Mouse (Mus musculus) layer of hippocampus, adult 9-11 months (tissue): Measurements from ENCODE around the gene Tmem269.

Experiments
- DNase-seq: peaks from one replicate; pipeline ENCODE4 v3.0.0; 2022

The Tmem269 gene

DNA sequence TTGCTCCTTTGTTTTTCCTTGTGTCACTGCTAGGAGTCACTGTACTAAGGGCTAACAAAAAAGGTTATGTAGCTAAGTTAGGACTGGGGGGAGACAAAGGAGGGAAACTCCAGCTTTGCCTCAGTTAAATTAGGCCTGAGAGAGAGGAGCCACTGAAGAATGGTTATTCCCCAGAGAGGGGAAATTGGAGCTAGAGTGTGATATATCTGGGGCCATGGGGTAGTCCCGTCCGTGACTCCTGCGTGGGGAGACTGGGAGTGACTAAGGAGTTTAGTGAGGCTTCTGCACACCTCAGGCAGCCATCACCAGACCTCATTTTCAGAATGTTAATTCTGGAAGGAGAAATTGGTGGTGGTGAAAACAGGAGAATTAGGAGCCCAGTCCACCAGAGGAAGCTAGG lies 16.3 kb upstream of the Tmem269 start:
- DNase-seq, result no peak

DNA sequence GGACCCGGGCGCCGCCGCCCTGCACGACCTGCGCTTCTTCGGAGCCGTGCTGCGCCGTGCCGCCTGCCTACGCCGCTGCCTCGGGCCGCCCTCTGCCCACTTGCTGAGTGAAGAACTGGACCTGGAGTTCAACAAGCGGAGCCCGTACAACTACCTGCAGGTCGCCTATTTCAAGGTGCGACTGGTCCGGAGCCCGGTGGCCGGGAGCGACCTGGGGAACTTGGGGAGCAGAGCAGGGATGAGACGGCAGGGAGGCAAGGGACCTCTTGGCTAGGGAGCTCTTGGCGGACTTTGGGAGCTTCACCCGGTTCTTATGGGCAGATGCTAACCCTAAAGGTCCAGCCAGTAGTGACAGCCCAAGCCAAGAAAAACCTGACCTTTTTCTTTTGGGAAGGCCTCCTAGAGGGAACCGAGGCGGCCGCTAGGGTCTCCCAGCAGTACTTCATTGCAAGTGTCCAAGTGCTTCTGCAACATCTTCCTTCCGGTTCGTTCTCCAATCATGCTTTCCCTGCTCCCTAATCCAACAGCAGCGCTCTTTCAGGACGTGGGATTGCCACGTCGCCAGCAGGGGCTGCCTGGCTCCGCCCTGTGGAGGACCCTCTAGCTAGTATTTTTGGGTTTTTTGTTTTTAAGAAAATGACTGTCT lies 15.4 kb upstream of the Tmem269 start:
- peak; percentile 43 for DNase-seq

DNA sequence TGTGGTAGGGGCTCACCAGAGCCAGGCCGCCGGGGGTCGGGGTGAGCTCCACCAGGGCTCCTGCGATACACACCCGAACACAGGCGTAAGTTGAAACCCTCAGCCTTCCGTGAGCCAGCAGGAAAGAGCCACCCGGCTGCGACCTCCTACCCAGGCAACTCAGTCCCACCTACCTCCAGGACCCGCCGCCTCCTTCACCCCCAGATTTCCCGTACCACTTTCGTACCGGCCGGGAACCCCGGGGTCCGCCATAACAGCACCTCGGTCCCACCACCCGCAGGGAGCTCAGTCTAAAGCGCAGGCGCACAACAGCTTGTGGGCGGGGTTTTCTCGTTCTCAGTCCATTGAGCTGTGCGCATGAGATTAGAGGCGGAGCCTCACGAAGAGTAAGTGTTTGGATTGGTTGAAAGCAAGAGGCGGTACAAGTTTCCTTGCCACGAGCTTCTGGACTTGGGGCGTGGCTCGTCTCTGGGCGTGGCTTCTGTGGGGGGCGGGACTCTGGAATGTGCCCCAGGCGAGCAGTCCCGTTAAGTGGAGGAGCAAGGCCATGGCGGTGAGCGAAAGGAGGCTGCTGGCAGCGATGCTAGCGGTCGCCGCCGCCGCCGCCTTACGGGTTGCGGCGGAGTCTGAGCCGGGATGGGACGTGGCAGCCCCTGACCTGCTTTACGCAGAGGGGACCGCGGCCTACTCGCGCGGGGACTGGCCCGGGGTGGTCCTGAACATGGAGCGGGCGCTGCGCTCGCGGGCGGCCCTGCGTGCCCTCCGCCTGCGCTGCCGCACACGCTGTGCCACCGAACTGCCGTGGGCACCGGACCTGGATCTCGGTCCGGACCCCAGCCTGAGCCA lies 14.6 kb upstream of the Tmem269 start, which contains the start of the genes AU022252 and P3h1:
Gene AU022252 (minus strand): TSS at position 303 of the 846 bp plus-strand sequence.
Gene P3h1 (plus strand): TSS at position 506 of the 846 bp plus-strand sequence.
- peak; percentile 99 for DNase-seq

DNA sequence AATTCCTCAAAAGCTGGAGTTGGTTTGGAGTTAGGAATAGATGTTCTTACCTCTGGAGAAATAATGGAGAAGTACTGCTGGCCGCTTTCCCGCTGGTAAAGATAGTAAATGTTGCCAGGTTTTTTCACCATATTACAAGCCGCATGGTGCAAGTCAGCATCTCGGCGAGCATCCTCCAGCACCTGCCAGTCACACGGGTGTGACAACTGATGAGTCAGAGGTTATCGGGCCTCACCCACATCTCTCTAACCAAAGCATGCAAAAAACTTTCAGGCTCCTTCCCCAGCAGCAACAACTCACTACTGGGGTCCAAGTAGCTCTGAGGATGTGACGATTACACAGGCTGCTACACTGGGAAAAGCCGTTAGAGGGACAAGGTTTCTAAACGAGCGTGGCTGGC lies 8.7 kb upstream of the Tmem269 start:
- DNase-seq, result no peak

DNA sequence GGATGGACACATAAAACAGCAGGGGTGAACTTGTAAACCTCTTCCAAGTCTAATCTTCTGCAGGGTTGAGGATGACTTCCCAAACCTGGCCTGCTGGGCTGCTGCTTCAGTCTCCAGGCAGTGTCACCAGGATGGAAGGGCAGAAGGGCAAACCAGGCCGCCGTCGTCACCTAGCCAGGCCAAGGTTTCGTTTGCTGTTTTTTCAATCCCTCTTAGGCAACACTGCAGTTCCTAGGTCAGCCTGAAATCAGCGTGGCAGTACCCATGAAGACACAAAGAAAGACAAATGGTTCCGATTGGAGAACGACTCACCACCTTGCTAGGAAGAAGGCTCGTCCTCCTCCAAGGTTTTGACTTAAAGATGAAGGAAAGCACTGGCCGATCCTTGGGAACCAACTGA lies 7.7 kb upstream of the Tmem269 start:
- DNase-seq, result no peak

DNA sequence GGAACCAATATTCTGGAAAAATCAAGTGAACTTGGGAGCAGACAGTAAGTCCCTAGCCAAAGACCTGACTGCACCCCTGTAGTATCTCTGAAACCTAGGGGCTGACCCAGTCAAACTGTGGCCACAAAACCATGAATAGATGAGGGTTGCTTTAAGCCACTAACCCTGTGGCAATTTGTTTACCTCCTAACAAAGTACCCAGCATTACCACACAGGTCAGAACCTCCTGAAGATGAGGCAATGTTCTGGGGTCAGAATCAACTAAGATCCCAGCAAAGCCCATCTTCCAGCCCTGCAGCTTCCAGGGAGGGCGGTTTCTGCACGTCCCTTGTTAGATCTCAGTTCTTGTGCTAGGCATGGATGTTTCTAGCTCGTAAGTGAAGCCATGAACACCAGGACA lies 6.5 kb upstream of the Tmem269 start:
- DNase-seq, result no peak

DNA sequence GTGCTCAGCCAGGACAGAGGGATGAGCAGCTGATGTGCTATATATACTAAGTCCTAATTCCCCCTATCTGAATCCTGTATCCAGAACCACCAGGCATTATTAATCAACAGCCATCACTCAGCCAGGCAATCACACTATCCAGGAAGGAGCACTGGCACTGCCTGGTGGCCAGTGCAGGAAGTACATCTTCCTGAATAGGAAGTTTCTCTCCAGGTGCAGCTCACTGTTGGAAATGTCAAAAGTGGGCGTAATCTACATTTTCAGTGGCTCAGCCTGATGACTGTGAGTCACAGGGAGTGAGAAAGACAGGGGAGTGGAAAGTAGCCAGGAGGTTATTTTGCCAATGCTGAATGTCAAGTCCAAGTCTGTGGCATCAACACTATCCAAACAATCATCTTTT lies 5.7 kb upstream of the Tmem269 start:
- DNase-seq, result peak; percentile 54

DNA sequence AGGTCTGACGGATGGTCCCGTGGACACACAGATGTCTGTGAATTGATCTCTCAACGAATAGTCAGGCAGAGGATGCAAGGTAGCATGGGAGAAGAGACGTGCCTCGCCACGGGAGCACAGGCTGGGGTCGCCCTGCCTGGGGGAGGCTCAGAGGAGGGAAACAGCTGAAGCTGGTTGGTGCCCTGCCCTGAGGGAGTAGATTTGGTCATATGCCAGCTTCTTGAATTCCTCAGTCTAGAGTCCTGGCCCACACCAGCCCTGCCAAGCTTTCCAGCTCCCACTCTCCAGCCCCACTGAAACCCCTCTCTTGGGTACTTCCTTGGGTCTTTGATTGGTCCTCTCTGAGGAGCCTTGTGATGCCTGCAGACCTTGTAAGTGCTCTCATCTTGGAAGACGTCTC lies 1.4 kb downstream of the Tmem269 start:
- DNase-seq, result no peak

DNA sequence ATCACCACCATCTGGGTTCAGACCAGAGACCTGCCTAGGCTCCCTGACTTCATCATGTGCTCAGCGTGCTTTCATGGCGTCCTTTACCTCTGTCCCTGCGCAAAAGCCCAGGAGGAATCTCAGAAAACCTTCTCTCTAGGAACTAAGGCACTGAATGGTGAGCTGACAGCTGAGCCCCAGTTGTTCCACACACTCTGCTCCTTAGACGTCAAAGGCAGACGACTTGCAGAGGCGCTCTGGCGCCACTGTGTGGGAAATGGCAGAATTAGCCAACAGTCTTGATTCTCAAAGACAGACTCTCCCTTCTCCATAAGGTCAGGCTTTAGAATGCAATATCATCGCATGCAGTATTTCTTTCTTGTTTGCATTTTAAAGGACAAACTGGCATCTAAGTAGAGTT lies 13.3 kb downstream of the Tmem269 start:
- DNase-seq, result peak; percentile 29

DNA sequence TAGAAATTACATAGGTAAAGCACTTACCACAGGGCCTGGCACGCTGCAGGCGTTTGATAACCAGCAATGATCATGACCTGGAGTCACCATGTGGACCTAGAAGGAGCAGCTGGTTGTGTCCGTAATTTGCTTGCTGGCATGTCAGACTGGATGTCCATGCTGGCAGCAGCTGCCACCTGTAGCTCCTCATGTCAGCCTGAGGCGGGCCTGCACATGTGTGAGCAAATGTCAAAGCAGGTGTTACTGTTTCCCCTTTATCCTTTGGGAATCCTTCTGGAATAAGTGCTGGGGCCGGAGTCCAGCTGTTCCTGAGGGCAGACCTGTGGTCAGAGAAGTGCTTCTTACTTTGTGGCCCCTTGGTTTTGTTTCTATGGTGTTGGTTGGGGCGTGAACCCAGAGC lies 19.9 kb downstream of the Tmem269 start:
- DNase-seq, result no peak

DNA sequence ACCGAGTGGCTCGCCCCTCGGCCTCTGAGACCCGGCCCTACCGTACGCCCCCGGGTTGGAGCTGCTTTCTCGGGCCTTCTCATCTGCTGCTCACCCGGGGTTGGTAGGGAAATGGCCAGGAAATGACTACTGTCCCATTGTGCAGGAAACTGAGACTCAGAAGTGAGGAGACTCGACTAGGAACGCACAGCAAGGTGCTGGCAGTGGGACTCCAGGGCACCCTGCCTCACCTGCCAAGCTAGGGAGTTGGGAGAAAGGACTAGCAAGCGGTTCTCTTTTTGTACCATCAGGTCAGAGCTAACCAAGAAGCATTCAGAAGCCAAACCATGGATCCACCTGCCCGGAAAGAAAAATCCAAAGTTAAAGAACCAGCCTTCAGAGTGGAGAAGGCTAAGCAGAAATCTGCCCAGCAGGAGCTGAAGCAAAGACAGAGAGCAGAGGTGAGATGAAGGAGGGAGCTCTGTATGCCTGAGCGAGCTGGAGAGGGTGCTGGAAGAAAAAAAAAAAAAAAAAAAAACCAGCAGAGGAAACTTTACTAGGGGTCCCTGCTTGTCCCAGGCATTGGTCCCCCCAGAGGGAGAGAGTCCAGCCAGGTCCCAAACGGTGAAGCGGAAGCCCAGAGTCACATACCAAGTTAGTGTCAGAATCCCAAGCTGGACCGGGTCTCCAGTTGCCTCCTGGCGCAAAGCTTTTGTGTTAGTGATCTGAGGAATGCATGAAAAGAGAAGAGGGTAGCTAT lies 22.3 kb downstream of the Tmem269 start:
- DNase-seq, result no peak

DNA sequence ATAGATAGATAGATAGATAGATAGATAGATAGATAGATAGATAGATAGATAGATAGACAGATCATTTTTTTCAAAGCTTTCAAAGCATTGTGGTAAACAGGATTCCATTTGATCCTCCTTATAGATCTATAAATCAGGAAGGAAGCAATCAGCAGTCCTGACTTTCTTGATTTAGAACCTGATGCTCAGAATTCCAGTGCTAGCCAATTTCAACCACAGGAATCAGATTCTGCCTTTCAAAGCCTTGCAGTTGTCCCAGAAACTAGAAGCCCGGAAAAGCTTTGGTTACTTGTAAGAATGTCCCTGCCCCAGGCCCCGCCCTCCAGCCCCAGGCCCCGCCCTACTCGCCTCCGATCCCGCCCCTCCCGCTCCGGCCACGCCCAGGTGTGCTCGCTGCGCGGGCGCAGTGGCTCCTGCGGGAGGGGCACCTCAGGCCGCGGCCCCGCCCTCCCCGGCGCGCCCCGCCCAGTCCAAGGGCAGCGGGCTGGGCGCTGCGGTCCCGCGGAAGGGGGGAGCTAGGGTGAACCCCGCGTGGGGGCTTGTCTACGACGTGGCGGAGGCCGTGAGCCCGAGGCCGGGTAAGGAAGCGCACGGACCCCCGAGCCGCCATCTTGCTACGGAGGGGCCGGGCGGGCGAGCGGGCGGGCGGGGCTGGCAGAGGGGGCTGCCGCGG lies 23.0 kb downstream of the Tmem269 start, which contains the start of gene Svbp:
Gene Svbp (plus strand): TSS at position 398 of the 673 bp plus-strand sequence.
- DNase-seq, result peak; percentile 81

DNA sequence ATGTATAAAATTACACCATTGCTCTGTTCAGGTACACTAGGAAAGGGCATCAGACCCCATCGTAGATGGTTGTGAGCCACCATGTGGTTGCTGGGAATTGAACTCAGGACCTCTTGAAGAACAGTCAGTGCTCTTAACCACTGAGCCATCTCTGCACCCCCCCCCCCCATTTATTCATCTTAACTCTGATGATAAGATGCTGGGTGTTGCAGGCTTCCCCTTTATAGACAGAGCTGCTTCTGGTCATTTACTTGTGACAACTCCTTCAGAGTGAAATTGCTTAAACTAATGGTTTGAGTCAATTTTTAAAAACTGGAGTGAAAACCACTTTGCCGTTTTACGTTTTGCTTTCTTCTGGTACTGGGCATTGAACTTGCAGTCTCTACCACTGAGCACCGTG lies 25.3 kb downstream of the Tmem269 start:
- no peak for DNase-seq

DNA sequence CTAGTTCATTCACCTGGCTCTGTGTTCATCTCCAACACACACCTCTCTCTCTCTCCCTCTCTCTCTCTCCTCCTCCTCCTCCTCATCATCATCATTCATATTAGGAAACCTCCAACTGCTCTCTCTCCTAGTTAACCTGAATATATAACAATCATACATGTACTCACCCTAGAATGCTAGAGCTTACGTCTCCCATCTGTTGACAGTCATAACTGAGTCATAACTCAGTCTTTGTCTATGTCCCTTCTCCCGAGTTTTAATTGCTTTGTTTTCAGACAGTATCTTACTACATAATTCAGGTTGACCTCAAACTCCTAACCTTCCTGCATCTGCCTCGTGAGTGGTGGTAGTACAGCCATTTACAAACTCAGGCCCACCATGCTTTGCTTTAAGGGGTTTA lies 26.7 kb downstream of the Tmem269 start:
- DNase-seq, result no peak

DNA sequence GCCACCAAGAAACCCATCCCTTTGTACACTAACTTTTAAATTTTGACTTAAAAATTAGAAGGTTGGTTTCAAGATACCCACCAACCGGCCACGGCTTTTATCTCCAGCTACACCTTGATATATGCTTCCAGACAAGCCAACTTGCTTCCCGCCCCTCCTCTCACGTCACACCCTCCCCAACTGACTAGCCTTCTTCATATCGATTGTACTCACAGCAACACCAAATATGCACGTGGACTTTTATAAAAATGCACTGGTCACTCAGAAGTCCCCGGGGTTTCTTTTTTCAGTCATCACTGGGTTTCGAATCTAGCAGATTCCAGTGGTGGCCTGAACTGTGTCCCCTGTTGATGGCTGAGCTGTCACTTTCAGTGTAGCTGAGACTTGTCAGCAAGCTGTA lies 27.4 kb downstream of the Tmem269 start:
- no peak for DNase-seq

DNA sequence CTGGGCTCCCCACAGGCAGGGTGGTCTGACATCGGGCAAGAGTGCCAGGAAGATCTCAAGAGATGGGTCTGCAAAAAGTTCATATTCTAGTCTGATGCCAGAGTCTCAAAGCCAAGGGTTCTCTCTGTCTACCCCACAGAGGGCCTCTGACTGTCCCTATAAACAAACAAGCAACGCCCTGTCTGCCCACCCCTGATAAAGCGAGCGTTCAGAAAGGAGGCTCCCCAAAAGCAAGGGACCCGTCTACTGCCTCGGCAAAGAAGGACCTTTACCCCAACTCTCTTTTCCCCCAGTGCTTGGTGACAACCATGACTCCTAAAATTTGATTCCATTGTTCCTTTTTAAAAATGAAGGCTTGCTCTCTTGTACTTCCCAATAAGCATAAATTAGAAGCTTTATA lies 28.2 kb downstream of the Tmem269 start, which contains the start of gene Ermap:
Gene Ermap (minus strand): TSS at position 148 of the 400 bp plus-strand sequence.
- DNase-seq, result no peak

DNA sequence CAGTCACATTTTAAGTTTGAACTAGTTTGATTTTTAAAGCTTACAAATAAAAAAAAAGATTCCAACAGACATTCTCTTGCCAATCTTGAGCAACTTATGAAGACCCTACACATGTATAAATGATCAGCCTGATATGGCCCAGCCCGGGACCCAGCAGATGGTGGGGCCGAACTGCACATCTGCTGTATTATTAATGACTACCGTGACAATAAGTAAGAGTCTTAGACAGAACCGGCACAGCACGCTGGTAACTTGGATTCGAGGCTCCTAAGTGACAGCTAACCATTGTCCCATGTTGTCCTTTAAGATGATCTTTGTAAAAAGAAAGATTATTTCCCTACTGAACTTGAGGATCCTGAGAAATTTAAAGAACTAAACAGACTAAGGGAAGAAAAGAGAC lies 28.6 kb downstream of the Tmem269 start:
- no peak for DNase-seq

DNA sequence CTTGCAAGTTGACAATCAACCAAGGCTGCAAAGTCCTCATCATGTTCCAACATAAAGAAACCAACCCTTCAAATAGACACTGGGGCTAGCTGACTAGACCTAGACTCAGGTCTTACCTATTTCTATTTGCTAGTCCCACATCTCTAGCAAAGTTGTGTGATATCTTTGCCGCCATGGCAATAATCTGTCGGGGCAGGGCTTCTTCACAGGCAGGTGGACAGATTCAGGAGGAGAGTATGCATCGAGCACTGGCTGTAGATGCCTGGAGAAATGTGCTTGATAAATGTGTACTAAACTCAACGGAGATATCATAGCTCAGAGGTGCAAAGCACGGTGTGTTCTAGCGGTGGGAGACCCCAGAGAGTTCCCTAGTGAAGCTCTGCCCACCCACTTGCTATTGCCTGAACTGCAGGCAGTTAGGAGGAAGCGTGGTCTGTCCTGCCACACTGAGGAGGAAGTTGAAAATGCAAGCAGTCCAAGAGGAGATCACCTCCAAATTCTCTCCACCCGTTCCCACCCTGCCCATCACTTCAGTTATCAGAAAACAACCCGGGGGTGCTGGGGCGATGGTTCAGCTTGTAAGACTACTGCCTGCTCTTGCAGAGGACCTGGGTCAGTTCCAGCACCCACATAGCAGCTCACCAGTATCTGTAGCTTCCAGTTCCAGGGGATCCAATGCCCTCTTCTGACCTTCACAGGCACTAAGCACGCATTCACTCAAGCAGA lies 29.8 kb downstream of the Tmem269 start:
- no peak for DNase-seq

DNA sequence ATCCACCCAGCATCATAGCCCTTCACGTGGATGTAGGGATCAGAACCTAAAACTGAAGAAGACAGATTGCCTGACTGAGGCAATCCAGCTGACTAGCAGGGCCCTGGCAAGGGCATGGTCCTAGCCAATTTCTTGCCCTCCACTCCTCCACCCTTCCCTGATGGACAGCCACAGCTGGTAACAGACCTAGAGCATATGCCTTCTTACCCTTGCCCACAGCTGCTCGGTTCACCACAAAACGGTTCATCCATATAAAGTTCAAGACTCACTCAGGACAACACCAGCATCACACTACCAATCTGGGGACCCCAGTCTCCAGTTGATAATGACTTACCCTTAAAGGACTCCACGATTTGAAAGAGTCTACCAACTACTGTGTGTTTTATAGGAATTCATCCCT lies 32.2 kb downstream of the Tmem269 start:
- no peak for DNase-seq

DNA sequence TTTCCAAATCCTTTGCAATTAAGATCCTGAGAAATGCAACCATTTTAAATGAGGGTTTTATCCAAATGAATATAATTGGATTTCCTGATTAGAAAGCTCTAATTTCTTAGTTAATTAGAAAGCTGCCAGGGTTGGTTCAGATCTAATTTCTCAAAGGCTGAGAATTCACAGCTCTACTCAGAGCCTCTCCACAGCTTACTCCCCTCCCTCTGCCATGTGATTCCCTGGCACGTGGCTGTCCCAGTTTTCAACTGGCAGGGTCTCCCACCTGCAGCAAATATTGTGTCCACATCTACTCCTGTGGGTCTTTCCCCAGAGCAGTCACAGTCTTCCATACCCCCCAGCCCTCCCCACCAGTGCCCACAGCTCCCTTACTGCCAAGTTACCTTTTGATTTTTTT lies 34.5 kb downstream of the Tmem269 start:
- no peak for DNase-seq

DNA sequence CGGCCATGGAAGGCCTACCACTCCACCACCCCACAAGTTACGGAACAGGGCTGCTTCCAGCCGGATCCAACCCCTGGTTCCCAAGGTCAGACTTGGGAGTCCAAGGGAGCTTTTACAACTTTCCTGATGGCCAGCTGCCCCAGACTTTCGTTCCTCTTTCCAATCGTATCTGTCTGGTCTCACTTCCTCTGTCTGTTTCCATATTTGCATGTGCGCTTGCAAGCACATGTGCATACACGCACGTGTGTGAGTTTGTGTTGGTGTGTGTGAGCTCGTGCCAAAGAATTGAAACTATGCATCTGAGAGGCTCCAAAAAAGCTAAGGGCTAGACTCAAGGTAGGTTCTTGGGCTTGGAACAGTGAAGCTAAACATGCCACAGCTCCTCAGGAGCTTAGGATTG lies 36.6 kb downstream of the Tmem269 start:
- DNase-seq, result peak; percentile 63

DNA sequence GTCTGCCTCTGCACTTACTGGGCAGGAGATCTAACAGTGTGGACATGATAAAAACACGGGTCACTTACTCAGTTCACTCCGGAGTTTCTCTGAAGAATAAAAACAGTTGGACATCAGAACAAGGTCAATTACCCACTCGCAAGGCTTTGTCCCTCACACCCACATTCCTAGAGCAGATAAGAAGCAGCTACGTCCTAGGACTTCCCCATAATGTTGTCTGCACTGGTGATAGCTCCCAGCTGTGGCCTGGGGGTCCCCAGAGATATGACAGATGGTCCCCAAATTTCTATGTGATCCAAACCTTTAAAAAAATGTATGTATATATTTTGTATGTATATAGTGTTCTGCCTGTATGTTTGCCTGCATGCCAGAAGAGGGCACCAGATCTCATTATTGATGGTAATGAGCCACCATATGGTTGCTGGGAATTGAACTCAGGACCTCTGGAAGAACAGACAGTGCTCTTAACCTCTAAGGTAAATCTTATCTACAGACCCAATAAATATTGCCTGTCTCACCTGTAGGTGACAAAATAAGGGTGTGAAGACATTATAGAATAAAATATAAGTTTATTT lies 37.8 kb downstream of the Tmem269 start:
- no peak for DNase-seq
